Mouse (Mus musculus) ES-E14 (cell line): Measurements from ENCODE around the gene Acy3.

ENCODE experiments used
- HCFC1 ChIP-seq: IDR thresholded peaks from 2 replicates; pipeline ENCODE4 v1.6.1; 2012; ENCODE audit warnings: low read length, inconsistent platforms, borderline replicate concordance; ENCODE audit not compliant: insufficient read depth
- ZC3H11A ChIP-seq: IDR thresholded peaks from 2 replicates; pipeline ENCODE4 v1.6.1; 2012; ENCODE audit warnings: low read depth, mild to moderate bottlenecking, inconsistent platforms, low read length, borderline replicate concordance
- ZNF384 ChIP-seq: IDR thresholded peaks from 2 replicates; pipeline ENCODE4 v1.6.1; 2012; ENCODE audit warnings: low read depth, low read length, inconsistent platforms

DNA sequence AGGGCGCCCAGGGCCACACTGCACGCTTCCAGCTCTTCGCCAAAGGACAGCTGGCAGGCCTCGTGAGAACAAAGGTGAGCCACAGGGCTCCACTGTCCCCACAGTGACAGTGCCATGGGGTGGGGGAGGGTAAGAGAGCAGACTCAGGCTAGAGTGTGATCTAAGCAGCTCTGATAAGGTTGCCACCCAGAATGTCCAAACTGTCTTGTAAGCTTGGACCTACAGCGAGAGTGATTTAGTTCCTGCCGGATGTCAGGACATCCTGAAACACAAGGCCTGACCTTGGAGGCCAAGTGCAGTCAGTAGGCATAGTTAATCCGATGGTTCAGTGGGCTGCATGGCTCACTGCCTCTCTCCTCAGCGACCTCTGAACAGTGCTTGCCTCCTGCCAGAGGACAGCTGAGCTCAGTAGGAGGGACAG, 1.1 kb upstream of the Acy3 start:
- no peak for TF ChIP-seq ZC3H11A
- TF ChIP-seq ZNF384 = no peak
- TF ChIP-seq HCFC1 = no peak
